Mouse (Mus musculus) heart, embryonic 14.5 days (tissue): ENCODE results near the gene Klf3. TPM values are rescaled to one million over a fixed set of nuclear protein-coding genes. Genes with fewer than 3 reads are reported as not detected.

Source experiments
- ATAC-seq: fragments of 200-750 bp; cut with Nextera tagmentation; 2 replicates; pipeline ENCODE4 v1.8.0; 2017; ENCODE audit warnings: low read depth, moderate TSS enrichment; ENCODE audit not compliant: insufficient number of reproducible peaks, insufficient read depth, low FRiP score
- H3K27ac ChIP-seq, 2 experiments: fragments of 200-500 bp in 1 of 2; fragments of 300-500 bp in 1 of 2; sonication (generic) in 1 of 2; replicated peaks in 1 of 2; 2 replicates each; pipeline ENCODE4 v1.5.1; 2012 to 2014; ENCODE audit warnings: low read depth in 2 of 2, low read length in 2 of 2, control low read depth in 1 of 2, mild to moderate bottlenecking in 1 of 2, mixed read lengths in 1 of 2; ENCODE audit not compliant: control insufficient read depth in 1 of 2, insufficient read depth in 1 of 2
- H3K27me3 ChIP-seq: fragments of 300-500 bp; sonication (generic); 2 replicates; pipeline ENCODE4 v1.6.1; 2014; ENCODE audit warnings: mild to moderate bottlenecking, low read length, control low read depth; ENCODE audit not compliant: control insufficient read depth, insufficient read depth
- H3K36me3 ChIP-seq: fragments of 300-500 bp; sonication (generic); 2 replicates; pipeline ENCODE4 v1.6.1; 2014; ENCODE audit warnings: mild to moderate bottlenecking, control low read depth, low read length, mixed read lengths; ENCODE audit not compliant: control insufficient read depth, insufficient read depth
- H3K4me1 ChIP-seq, 2 experiments: fragments of 200-500 bp in 1 of 2; fragments of 300-500 bp in 1 of 2; sonication (generic) in 1 of 2; 2 replicates each; pipeline ENCODE4 v1.6.1; 2012 to 2014; ENCODE audit warnings: low read length in 2 of 2, control low read depth in 1 of 2, mixed read lengths in 1 of 2; ENCODE audit not compliant: control insufficient read depth in 2 of 2, insufficient read depth in 2 of 2
- H3K4me2 ChIP-seq: fragments of 300-500 bp; sonication (generic); 2 replicates; pipeline ENCODE4 v1.6.1; 2014; ENCODE audit warnings: mild to moderate bottlenecking, low read length
- H3K4me3 ChIP-seq, 2 experiments: fragments of 200-500 bp in 1 of 2; fragments of 300-500 bp in 1 of 2; sonication (generic) in 1 of 2; 2 replicates each; pipeline ENCODE4 v1.5.1; 2012 to 2014; ENCODE audit warnings: low read length in 2 of 2, mild to moderate bottlenecking in 2 of 2, control low read depth in 1 of 2, low read depth in 1 of 2, moderate library complexity in 1 of 2; ENCODE audit not compliant: control insufficient read depth in 1 of 2, insufficient read depth in 1 of 2
- H3K9ac ChIP-seq: fragments of 300-500 bp; sonication (generic); 2 replicates; pipeline ENCODE4 v1.6.1; 2014; ENCODE audit warnings: mild to moderate bottlenecking, low read length
- H3K9me3 ChIP-seq: fragments of 300-500 bp; sonication (generic); 2 replicates; pipeline ENCODE4 v1.6.1; 2016; ENCODE audit warnings: low read length, control low read depth; ENCODE audit not compliant: control insufficient read depth
- WGBS: fragments of 180-500 bp; shearing (Covaris S2); extraction: QIAGEN DNeasy Blood & Tissue Kit; methylation state at CpG from one replicate; pipeline ENCODE4 v1.1.7; 2014; 5-methylcytosine and 5-hydroxymethylcytosine counted together
- polyA plus RNA-seq: library from polyadenylated mRNA; unstranded; fragments of >200 nt; fragmentation: Nextera tagmentation; extraction: Ambion mirVana; gene quantifications from 2 replicates; pipeline ENCODE4 v1.2.1, GENCODE M21; 2014

Klf3 gene
- polyA plus RNA-seq, 1 experiment from 2014 or later, result 52.1 TPM

- Histone ChIP-seq H3K27me3 (no peaks in the 10 kb centered on the region), H3K4me3 (no peak overlapping the region), H3K36me3 (no peaks in the 10 kb centered on the region), H3K9ac (no peak overlapping the region), H3K27ac (no peak overlapping the region), H3K9me3 (no peaks in the 10 kb centered on the region), H3K4me2 (no peak overlapping the region), H3K4me1 (peaks cover 18 to 20% of the 10 kb centered on the region in 2 experiments)
- 41% methylated on average over 5 of the region's 5 CpGs for WGBS
- no peak for ATAC-seq
Observed at GRCm38 (mm10) chr5:64866331-64867050, 63.3 kb downstream of the Klf3 start.

- no peak overlapping the region for H3K4me3 ChIP-seq
- no peaks in the 10 kb centered on the region for H3K9me3 ChIP-seq
- H3K9ac ChIP-seq, result no peak overlapping the region
- WGBS, result 25% methylated on average over 9 of the region's 9 CpGs
- no peak overlapping the region for H3K4me2 ChIP-seq
- H3K4me1 ChIP-seq, result peaks cover 12 to 13% of the 10 kb centered on the region in 2 experiments
- H3K36me3 ChIP-seq, result no peaks in the 10 kb centered on the region
- ATAC-seq, result no peak
- H3K27ac ChIP-seq, result no peak overlapping the region
- H3K27me3 ChIP-seq, result no peaks in the 10 kb centered on the region
Observed at GRCm38 (mm10) chr5:64867124-64867523, 63.9 kb downstream of the Klf3 start.

- no peak for ATAC-seq
- Histone ChIP-seq H3K36me3 (no peaks in the 10 kb centered on the region), H3K27ac (no peak overlapping the region), H3K4me1 (peaks cover 12% of the 10 kb centered on the region in 2 experiments), H3K4me3 (no peak overlapping the region), H3K27me3 (no peaks in the 10 kb centered on the region), H3K9ac (no peak overlapping the region), H3K4me2 (no peak overlapping the region), H3K9me3 (no peaks in the 10 kb centered on the region)
- WGBS, result 77% methylated on average over 5 of the region's 5 CpGs
Observed at GRCm38 (mm10) chr5:64867551-64867950, 64.4 kb downstream of the Klf3 start.

- ATAC-seq, result no peak; the same call in 1 of the 2 replicates
- no peaks in the 10 kb centered on the region for H3K27me3 ChIP-seq
- H3K4me2 ChIP-seq, result no peak overlapping the region
- 59% methylated on average over 12 of the region's 12 CpGs for WGBS
- H3K27ac ChIP-seq, result peak overlapping the region; percentile 31 to 49
- H3K9ac ChIP-seq, result no peak overlapping the region
- peaks cover 20 to 35% of the 10 kb centered on the region in 2 experiments for H3K4me1 ChIP-seq
- no peaks in the 10 kb centered on the region for H3K36me3 ChIP-seq
- peaks cover 7% of the 10 kb centered on the region; the same call in 1 of the 2 replicates for H3K9me3 ChIP-seq
- H3K4me3 ChIP-seq, result no peak overlapping the region
Observed at GRCm38 (mm10) chr5:64876086-64876830, 73.1 kb downstream of the Klf3 start.

- H3K9ac ChIP-seq, result no peak overlapping the region
- H3K36me3 ChIP-seq, result no peaks in the 10 kb centered on the region
- no peak for ATAC-seq
- H3K4me1 ChIP-seq, result peaks cover 20 to 35% of the 10 kb centered on the region in 2 experiments
- H3K27me3 ChIP-seq, result no peaks in the 10 kb centered on the region
- H3K4me2 ChIP-seq, result peak overlapping the region; percentile 1; the same call in 1 of the 2 replicates
- 46% methylated on average over 15 of the region's 15 CpGs for WGBS
- H3K4me3 ChIP-seq, result no peak overlapping the region
- peaks cover 7% of the 10 kb centered on the region; the same call in 1 of the 2 replicates for H3K9me3 ChIP-seq
- peak overlapping the region; percentile 86 to 89 for H3K27ac ChIP-seq
Observed at GRCm38 (mm10) chr5:64877235-64878026, 74.2 kb downstream of the Klf3 start.

- Histone ChIP-seq H3K36me3 (no peaks in the 10 kb centered on the region), H3K4me1 (peaks cover 20 to 35% of the 10 kb centered on the region in 2 experiments), H3K4me3 (no peak overlapping the region), H3K9ac (no peak overlapping the region), H3K9me3 (peaks cover 7% of the 10 kb centered on the region; the same call in 1 of the 2 replicates), H3K4me2 (peak overlapping the region; percentile 1; the same call in 1 of the 2 replicates), H3K27me3 (no peaks in the 10 kb centered on the region), H3K27ac (peak overlapping the region; percentile 86 to 89)
- WGBS, result 4% methylated on average over 4 of the region's 4 CpGs
- peak; percentile 84 for ATAC-seq
Observed at GRCm38 (mm10) chr5:64878027-64878425, 74.8 kb downstream of the Klf3 start.

- 0 out of 2 replicates have a peak overlapping the region, but pooled peaks have one; percentile 1 for H3K4me2 ChIP-seq
- H3K4me3 ChIP-seq, result no peak overlapping the region
- 54% methylated on average over 2 of the region's 2 CpGs for WGBS
- H3K9ac ChIP-seq, result no peak overlapping the region
- no peak for ATAC-seq
- no peaks in the 10 kb centered on the region for H3K36me3 ChIP-seq
- H3K4me1 ChIP-seq, result peaks cover 20 to 35% of the 10 kb centered on the region in 2 experiments
- no peaks in the 10 kb centered on the region for H3K27me3 ChIP-seq
- H3K9me3 ChIP-seq, result peaks cover 7% of the 10 kb centered on the region; the same call in 1 of the 2 replicates
- peak overlapping the region; percentile 86 to 89 for H3K27ac ChIP-seq
Observed at GRCm38 (mm10) chr5:64878526-64878925, 75.3 kb downstream of the Klf3 start.
